Mouse (Mus musculus): ENCODE results near the gene Git2.

Gene Git2

GRCm38 (mm10) chr5:114796299-114797012 is 21.1 kb upstream of the Git2 start:
- no peak for DNase-seq

DNA sequence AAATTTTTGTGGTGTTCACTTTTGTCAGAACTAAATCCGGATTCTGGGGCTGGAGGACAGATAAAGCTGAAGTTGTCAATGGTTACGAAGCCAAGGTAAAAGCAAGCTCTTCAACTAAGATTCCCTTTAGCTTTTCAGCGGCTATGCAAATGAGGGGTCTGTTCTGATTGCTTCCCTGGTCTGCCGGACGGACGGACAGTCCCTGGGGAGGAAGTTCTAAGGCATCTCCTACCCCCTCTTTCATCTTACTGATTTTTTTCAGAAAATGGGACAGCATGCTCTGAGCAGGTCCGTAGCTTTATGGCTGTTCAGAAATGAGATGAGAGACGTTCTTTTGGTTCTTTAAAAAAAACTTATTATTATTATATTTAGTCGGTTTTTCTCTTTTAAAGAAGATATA is 20.3 kb upstream of the Git2 start:
- no peak for DNase-seq

DNA sequence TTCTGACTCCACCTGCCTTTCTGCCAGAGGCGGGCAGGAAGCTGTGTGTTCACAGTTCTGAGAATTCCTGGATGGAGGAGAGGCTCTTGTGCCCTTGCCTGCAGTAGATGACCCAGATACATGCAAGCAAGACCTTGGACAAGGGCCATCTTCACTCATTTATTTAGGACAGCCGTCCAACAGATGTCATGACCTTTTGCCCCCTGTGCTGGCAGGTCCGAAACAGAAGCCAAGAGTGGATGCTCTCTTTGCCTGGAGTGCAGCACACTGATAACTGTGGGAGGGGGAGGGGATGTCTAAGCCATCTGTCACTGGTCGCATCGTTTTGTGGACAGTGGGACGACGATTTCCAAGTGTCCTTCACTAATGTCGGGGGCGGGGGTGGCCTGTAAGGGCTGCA is 19.9 kb upstream of the Git2 start:
- DNase-seq, result no peak

DNA sequence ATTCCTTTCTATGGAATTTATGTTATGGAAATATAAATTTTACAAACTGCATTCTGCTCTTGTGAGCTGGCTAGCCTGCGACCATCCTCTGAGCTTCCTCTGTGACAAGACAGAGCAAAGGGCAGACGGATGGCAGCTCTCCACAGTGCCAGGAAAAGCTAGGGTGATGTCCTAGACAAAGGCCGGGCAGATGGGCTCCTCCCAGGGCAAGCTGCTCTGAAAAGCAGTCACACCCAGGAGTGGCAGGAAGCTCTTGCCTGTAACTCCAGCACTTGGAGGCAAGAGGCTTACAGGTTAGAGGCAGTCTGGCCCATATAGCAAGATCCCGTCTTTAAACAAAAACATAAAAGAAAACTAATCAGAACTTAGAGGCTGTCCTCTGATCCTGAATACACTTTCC is 19.3 kb upstream of the Git2 start:
- DNase-seq, result no peak

GRCm38 (mm10) chr5:114793317-114793716 is 18.0 kb upstream of the Git2 start:
- no peak for DNase-seq

GRCm38 (mm10) chr5:114785196-114785595 is 9.9 kb upstream of the Git2 start:
- DNase-seq, result no peak

DNA sequence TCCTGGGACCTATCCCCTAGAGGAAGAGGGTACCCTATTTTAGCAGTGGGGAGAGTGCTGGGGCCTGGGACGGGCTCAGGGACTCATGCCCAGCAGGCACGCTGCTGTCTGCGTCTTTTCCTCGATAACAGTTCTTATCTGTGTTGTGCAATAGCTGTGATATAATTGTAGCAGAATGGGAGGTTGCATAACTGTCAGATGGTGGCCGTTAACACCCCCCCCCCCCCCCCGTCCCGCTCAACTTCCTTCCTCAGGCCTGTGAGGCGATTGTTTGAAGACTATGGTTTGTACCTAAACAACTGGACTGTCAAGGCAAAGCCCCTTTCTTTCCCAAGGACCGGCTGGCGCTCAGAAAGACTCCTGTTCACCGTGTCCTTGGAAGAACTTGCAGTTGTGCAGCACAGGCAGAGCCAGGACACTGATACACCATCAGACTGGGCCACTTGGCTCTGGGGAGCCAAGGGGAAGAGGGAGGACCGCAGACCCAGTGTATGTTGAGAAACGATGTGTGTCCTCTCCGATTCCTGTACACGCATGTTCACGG is 9.4 kb upstream of the Git2 start:
- no peak for DNase-seq

- no peak for DNase-seq
Measured at GRCm38 (mm10) chr5:114783405-114784163, 8.3 kb upstream of the Git2 start.

DNA sequence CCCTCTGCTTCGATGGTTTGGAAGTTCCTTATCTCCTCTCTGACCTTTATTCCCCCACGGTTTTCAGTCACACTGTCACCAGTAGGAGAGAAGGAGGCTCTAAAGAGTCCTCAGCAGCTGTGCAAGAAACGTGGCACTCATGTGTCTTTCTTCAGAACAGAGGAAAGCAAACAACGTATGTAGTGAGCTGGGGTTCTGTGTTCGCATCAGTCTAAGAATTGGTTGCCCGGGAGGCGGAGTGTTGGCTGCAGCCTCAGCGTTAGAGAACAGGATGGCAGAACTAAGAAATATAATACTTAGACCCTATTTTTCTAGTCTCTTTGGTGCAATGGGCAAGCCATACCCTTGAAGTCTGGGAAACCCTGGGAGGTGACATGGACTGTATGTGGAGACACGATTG is 7.7 kb upstream of the Git2 start:
- no peak for DNase-seq

DNA sequence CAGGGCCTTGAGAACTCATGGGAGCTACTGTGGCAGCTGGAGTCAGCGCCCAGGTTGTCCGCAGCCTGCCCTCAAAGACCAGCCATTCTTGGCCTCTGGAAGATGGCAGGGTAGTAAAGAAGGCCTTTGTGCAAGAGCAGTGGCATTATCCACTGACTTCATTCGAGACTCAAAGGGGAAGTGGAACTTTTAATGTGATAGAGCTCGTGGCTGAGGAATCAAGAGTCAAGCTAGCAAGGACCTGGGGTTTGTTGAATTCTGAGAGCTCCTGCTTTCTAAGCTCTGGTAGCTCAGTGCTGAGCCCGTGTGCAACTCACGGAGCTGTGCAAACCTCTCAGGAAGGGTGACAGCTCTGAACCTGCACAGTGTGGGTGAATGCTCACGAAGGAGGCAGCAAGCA is 5.6 kb upstream of the Git2 start:
- no peak for DNase-seq

DNA sequence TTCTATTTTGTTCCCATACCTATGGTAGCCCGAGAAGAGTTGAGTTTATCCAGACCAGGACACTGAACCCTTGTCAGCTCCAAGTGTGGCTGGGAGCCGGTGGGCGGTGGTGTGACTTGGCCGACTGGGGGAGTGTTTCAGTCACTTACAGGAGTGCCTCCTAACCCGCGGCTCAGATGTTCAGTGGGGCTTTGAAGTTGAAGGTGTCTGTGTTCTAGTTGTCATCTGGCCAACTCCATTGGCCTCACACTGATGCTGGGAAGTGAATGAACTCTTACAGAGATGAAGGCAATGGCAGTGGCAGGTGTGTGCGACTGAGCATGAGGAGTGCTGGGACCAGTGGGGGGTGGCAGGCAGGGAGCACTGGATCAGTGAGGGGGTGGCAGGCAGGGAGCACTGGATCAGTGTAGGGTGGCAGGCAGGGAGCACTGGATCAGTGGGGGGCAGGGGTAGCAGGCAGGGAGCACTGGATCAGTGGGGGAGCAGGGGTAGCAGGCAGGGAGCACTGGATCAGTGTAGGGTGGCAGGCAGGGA is 4.7 kb upstream of the Git2 start:
- DNase-seq, result no peak

- DNase-seq, result no peak
Measured at GRCm38 (mm10) chr5:114776174-114776573, 857 bp upstream of the Git2 start.

DNA sequence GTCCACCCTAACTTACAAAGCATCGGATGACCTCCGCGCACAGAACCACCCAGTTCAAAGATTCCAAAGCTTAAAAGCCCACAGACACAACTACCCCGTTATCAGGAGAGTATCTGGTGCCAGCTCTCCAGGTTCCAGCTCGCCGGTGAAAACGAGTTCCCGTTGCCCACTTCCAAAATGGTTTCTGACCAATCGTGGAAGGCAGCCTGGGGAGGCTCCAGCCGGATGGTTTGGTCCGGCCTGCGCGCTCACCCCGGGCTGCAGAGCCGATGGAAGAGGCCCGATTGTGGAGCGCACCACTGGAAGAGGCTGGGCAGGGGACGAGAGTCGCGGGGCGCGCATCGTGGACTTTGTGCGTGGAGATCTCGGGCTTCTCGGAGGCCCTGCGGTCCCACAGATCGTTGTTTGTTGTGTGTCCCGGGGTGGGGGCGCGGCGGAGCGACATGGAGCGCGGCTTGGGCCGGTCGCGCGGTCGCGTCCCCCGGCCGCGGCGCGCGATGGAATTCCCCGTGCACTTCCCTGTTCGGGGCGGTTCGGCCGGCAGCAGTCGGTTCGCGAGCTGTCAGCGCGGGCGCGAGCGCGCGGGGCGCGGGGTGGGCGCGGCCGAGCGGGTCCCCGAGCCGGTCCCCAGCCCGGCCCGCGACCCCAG is 790 bp downstream of the Git2 start, which contains the start of gene Ankrd13a:
TSS of gene Ankrd13a (plus strand) at position 275 of the 649 bp plus-strand sequence.
- peak; percentile 92 for DNase-seq

- DNase-seq, result peak; percentile 60
Measured at GRCm38 (mm10) chr5:114773780-114774179, 1.5 kb downstream of the Git2 start.

GRCm38 (mm10) chr5:114773211-114773710 is 2.1 kb downstream of the Git2 start:
- DNase-seq, result peak; percentile 96

DNA sequence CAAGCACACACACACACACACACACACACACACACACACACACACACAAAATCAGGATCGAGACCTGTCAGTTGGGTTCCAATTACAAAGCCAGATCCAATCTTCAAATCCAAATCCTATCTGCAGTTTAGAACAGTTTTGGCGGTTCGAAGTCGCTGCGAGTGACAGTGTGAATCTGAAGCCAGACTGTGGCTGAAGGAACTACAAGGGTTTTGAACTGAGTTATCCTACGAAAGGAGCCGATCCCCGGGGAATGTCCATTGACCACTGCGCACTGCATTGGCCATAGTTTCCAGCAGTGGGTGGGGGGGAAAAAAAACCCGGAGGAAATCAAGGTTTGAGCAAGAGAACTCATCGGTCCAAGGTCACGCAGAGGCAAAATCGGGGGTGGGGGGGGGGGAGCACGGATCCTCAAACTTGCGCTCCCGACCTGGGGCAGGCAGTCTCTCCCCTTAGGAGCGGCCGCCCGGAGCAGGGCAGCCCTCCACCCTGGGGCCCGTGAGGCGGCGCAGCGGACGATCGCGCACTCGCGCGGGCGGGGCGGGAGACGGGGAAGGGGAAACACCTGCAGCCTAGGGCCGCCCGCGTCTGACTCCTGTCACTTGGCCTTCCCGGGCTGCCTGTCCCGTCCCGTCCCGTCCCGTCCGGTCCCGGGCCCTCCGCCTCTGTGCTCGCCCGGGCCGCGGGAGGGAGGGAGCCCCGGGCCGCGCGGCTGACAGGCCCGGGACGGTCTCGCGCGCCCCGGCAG is 2.7 kb downstream of the Git2 start:
- peak; percentile 64 for DNase-seq

DNA sequence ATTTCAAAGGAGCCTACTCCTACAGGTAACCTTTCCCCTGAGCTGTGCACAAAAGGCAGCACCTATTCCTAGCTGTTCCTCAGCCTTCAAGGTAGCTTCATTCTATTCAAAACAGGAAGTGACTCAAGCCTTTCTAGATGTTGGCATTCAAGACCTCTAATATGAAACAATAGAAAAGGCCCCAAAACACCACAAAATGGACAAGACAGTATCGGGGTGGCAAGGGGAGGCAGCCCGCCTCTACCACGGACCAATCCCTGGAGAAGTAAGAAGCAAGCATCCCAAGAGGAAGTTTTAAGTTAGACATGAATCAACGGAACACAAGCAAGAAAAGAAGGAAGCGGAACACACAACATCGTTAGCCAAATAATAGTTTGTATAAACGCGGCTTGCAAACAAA is 3.5 kb downstream of the Git2 start:
- no peak for DNase-seq

GRCm38 (mm10) chr5:114769786-114770185 is 5.5 kb downstream of the Git2 start:
- DNase-seq, result no peak

GRCm38 (mm10) chr5:114767185-114767584 is 8.1 kb downstream of the Git2 start:
- DNase-seq, result no peak

DNA sequence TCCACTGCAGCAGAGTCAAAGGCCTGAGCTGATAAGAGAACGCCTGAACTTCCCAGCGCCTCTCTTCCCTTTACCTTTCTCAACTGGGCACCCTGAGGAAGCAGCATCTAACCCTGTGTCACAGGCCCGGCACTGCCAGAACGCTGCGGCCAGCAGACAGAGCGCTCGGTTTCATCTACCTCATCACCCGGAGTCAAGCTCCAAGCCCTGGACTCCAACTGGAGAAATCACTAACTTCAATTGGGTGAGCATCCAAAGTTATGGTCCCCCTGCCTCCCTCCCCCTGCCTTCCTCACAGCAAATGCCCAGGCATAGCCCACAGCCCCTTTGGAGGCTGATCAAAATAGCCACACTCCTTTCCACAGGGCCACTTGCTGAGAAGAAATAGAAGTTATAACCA is 8.6 kb downstream of the Git2 start:
- DNase-seq, result no peak

- DNase-seq, result no peak
Measured at GRCm38 (mm10) chr5:114764812-114765735, 10.2 kb downstream of the Git2 start.

All from kidney, adult 18-20 months (tissue).